Mouse (Mus musculus): ENCODE results near the gene Arglu1.

The Arglu1 gene

DNA sequence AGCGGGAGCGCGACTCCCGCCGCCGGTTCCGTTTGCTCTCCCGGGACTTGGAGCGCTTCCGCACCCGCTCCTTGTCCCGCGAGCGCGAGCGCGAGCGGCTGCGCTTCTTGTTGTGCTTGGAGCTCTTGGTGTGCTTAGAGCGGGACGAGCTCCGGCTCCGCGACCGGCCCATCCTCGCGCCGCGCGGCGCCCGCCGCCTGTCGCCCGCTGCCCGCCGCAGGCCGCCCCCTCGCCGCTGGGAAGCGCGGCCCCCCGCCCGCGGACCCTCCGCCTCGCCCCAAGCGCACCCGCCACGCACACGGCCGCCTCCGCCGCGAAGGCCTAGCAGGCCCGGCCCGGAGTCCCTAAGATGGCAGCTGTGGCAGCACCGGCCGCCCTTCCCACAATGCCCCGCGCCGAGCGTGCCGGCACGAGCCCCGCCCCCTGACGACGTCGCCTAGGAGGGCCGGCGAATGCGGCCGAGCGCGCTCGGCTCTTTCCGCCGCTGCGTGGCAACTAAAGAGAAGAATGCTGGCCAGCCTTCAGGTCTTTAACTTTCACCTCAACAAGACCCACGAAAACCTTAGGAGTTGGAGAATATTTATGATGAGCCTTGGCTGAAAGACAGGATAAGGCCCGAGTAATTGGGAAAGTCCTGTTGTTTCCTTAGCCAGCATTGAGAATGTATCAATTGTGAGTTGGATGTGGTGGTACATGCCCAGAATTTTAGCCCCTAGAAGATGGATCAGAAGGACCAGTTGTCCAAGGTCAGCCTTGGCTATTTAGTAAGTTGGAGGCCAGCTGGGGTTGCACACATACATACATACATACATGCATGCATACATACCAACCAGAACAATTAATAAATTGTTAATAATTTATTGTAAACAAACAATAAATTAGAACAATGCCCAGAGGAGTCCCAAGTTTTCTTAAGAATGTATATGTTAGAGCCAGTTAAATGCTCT lies at the start of gene Arglu1:
Gene Arglu1 (minus strand): TSS at position 376 of the 947 bp plus-strand sequence.
- peak; percentile 77 to 95 for DNase-seq (ENCODE audit: low spot score in 2 of 2)

DNA sequence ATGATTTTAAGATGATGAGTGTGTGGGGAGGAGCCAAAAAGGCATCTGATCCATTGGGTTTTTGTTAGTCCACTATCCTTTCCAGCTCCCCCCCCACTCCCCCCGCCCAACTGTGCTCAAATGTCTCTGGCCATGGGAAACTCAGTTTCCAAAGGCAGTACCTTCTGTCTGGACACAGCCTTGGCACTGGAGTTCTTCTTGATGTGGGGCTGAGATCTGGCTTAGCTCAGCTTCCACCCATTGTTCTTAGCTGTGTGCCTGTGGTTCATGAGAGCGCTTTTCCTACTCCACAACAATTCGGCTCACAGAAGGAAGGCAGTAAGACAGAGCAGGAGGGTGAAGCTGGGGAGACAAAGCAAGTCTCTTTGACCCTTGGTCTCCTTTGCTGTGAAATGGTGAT lies 47.0 kb upstream of the Arglu1 start:
- DNase-seq (ENCODE audit: low spot score in 2 of 2), result no peak

DNA sequence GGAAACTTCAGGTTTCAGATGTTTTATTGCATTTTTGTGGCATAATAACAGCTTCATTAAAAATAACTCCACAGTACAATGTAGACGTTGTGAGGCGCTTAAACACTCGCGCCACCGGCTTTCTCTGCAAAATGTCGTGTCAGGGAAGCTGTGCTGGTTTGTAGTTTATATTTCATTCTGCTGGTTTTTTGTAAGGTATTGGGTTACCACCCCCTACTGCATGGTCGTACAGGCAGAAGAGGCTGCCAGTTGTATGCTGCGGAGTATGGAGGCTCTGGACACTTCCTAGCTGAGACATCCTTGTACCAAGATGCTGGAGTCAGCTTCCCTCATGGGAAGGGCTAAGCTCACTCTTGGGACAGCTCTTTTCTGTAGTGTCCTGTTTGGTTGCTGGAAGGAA lies 46.5 kb upstream of the Arglu1 start:
- no peak for DNase-seq (ENCODE audit: low spot score in 2 of 2)

- DNase-seq (ENCODE audit: low spot score in 2 of 2), result no peak
Observed at GRCm38 (mm10) chr8:8733804-8734203, 43.5 kb upstream of the Arglu1 start.

- DNase-seq (ENCODE audit: low spot score in 2 of 2), result no peak
Observed at GRCm38 (mm10) chr8:8728643-8729042, 38.3 kb upstream of the Arglu1 start.

DNA sequence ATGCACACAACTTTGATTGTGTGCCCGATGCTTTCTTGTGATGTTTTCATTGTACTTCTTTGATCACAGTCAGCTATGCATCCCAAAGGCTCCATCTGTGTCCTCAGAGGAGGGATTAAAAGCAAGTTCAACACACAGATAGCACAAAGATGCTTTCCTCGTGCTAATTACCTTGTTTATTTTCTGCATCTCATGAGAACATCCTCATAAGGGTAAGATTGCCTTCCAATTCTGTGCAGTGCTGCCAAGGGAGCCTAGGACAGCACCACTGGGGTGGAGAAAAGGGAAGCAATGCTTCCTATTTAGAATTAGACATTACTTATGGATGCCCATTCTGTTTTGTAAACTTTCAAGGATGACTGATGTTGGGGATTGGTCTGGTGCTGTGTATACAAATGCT lies 36.2 kb upstream of the Arglu1 start:
- DNase-seq (ENCODE audit: low spot score in 2 of 2), result no peak

DNA sequence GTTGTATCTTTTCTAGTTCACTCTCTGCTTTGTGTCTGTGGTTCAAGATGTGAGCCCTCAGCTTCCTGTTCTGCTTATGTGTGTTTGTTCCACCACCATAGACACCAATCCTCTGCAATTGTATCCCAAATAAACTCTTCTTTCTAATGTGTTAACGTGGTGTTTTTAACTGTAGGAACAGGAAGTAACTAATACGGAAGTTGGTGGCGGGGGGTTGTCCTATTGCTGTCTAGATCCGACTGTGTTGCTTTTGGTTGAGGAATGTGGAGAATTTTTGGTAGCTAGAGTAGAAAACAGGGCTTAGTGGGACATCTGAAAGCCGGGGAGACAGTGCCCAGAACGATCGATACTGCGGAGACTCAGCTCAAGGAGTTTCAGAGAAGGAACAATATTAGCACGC lies 14.5 kb upstream of the Arglu1 start:
- no peak for DNase-seq (ENCODE audit: low spot score in 2 of 2)

- DNase-seq (ENCODE audit: low spot score in 2 of 2), result no peak
Observed at GRCm38 (mm10) chr8:8703668-8704067, 13.3 kb upstream of the Arglu1 start.

- DNase-seq (ENCODE audit: low spot score in 2 of 2), result no peak
Observed at GRCm38 (mm10) chr8:8700821-8701220, 10.5 kb upstream of the Arglu1 start.

- DNase-seq (ENCODE audit: low spot score in 2 of 2), result no peak
Observed at GRCm38 (mm10) chr8:8700229-8700628, 9.9 kb upstream of the Arglu1 start.

GRCm38 (mm10) chr8:8689454-8690145 lies 721 bp downstream of the Arglu1 start:
- DNase-seq (ENCODE audit: low spot score in 2 of 2), result peak in 1 of 2 experiments; percentile 60

- DNase-seq (ENCODE audit: low spot score in 2 of 2), result no peak
Observed at GRCm38 (mm10) chr8:8688823-8689453, 1.4 kb downstream of the Arglu1 start.

DNA sequence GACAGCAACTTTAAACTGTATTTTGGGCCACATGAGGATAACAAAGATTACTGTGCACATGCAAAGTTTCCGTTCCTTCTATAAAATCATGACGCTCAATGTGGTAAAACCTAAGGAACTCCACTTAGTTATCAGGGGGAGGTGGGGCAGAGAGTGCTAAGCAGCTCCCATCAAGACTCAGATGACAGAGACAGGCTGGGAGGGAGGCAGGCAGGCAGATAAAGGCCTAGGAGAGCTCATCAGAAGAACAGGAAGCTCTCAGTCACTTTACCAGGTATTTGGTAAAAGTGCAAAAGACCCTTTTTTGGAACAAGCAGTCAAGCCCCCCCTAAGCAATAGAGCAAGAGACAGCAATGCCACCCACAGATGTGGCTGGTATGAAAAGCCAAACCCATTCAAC lies 4.8 kb downstream of the Arglu1 start:
- DNase-seq (ENCODE audit: low spot score in 2 of 2), result no peak

GRCm38 (mm10) chr8:8682697-8683096 lies 7.6 kb downstream of the Arglu1 start:
- DNase-seq (ENCODE audit: low spot score in 2 of 2), result no peak

DNA sequence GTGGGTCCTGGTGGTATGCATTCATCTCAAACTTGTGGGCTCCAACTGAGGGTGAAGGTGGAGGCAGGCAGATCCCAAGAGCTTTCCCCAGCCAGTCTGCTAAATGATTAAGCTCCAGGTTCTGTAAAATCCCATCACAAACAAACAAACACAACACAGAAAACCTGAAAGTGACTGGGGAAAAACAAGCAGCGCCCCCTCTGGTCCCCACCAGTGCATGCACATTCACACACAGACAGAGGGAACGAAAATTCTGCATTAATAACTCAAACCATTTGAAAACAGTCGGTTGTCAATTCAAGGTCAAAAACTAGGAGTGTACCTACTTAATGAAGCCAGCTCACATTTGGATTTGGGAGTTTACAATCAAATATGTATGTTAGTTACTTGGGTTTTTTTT lies 12.1 kb downstream of the Arglu1 start:
- no peak for DNase-seq (ENCODE audit: low spot score in 2 of 2)

- DNase-seq (ENCODE audit: low spot score in 2 of 2), result no peak
Observed at GRCm38 (mm10) chr8:8674864-8675263, 15.5 kb downstream of the Arglu1 start.

- peak; percentile 63 to 94 for DNase-seq (ENCODE audit: low spot score in 2 of 2)
Observed at GRCm38 (mm10) chr8:8661759-8662138, 28.6 kb downstream of the Arglu1 start.

- peak; percentile 87 to 97 for DNase-seq (ENCODE audit: low spot score in 2 of 2)
Observed at GRCm38 (mm10) chr8:8661103-8661758, 29.1 kb downstream of the Arglu1 start, which contains the start of gene Efnb2. Gene Efnb2 (minus strand): TSS chr8:8661242.

DNA sequence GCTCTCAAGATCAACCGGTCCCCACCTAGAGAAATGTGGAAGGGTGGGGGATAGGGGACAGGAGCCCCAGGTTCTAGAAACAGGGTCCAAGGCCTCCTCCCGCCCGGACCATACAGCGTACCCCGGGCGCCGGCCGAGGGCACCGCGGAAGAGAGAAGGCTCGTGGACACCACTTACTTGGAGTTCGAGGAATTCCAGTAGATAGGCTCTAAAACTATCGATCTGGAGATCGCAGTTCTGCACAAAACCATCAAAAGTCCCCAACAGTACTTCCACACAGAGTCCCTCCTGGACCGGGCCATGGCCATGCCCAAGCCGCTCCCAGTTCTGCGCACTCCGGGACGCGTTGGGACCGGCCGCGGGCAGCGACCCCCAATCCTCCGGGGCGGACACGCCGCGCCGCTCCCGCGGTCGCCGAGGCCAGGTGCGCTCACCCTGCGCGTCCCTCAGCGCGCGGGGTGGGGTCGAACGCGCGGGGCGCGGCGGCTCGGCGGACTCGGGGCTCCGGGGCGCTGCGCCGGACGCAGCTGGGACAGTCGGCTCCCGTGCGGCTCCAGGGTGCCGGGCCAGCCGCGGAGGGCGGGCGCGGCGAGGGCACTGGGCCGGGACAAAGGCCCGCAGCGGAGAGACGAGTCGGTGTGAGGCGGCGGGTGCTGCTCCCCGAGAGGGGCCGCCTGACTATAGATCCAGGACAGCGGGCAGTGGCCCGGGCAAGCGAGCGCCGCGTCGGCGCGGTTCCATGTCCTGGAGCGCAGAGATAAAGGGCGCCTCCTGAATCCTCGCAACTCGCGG lies 29.8 kb downstream of the Arglu1 start:
- peak in 1 of 2 experiments; percentile 16 for DNase-seq (ENCODE audit: low spot score in 2 of 2)

- DNase-seq (ENCODE audit: low spot score in 2 of 2), result peak in 1 of 2 experiments; percentile 38
Observed at GRCm38 (mm10) chr8:8659503-8660306, 30.6 kb downstream of the Arglu1 start.

Data from left cerebral cortex, adult 9 months (tissue).